Mouse (Mus musculus) gastrocnemius, postnatal 4 days (tissue): Measurements from ENCODE around the gene Ppp3ca. TPM values are rescaled to one million over a fixed set of nuclear protein-coding genes. Genes with fewer than 3 reads are reported as not detected.

Experiments used
- DNase-seq, 2 experiments: peaks; one replicate each; pipeline ENCODE4 v3.0.0; 2021 to 2022; ENCODE audit warnings: low spot score in 2 of 2, mixed read lengths in 2 of 2
- total RNA-seq, 2 experiments: library from RNA; stranded (reverse); gene quantifications; 2 replicates each; pipeline ENCODE4 v1.2.3; 2021

The Ppp3ca gene
- total RNA-seq, 2 experiments from 2014 or later, result 114 to 125 TPM

DNA sequence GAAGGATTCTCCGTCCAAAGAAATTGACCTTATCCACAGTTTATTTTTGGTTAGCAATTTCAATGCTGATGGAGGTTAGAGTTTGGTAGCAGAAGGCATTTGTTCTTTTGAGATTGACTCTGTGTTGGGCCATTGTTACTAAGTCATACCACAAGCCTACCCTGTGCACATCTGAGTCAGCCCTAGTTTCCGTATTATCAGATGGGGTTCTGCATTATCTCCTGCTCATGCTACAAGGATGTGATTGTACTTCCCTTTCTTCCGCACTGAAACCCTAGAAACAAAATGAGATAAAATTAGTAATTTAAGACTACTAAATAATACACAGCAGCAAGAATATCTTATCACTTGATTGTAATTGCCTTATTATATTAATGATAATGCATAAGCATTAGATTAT is 129.0 kb downstream of the Ppp3ca start:
- DNase-seq, result no peak

DNA sequence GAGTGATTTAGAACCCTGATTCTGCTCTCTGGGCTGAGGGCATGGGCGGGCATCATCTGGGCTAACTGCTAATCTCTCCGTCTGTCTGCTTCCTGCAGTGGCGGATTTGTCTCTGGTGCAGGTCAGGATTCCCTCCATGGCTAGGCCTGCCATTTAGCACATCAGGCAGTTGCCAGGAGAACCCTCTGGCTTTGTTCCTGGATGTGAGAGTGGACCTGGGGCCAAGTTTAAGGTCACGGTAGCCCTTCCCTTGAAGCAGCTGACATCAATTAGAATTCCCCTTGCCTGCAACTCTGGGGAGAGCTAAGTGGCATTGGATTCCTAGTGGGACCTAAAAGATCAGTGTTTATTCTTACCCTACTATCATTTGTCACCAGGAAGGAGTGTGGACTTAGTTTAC is 132.7 kb downstream of the Ppp3ca start:
- peak in 1 of 2 experiments; percentile 23 for DNase-seq

DNA sequence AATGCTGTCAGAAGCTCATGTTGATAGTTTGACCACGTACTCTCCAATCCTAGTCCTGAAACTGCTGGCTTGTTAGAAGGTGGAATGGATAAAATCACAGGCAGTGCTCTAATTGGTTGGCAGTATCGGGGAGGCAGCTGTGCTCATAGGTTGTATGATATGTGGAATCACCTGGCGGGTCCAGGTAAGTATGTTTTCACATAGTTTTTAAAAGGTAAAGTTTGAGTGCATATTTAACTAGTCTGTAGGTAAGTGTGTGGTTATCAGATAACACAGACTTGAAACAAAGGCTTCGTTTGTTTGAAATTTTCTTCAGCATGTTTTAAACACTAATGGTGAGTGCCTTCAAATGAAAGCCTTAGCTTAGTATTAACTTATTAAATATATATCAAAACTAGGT is 136.0 kb downstream of the Ppp3ca start:
- no peak for DNase-seq

DNA sequence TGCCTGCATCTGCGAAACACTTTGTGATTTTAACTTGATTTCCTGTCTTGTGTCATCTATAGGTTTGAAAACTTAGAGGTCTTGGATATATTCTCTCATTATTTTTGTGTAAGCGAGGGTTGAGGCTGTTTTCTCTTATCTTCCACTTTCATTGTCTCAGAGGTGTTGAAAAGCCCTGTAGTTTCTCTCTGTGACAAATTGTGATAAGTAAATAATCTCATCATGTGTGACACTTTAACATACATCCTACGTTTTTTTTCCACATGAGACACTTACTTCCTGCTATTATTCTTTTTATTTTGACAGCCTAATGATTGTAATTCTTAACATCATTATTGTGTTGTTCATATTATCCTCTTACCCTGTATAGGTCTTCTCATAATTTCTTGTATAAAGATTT is 140.3 kb downstream of the Ppp3ca start:
- DNase-seq, result no peak

DNA sequence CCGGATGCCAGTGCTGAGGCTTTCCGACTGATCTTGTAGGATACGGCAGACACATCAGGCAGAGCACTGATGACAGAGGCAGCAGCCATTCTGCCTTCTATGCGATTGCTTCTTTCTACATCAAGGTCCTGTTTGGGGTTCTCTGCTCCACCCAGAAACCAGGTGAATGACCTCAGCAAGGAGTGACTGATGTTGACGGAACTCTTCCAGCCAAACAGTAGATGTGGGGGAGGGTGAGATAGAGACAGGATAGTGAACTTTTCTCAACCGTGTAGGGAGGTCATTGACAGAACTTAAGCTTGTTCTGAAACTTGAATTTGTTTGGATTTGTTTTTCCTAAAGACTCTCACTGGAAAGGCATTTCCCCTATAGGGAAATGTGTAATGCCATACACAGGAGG is 142.2 kb downstream of the Ppp3ca start:
- no peak for DNase-seq

DNA sequence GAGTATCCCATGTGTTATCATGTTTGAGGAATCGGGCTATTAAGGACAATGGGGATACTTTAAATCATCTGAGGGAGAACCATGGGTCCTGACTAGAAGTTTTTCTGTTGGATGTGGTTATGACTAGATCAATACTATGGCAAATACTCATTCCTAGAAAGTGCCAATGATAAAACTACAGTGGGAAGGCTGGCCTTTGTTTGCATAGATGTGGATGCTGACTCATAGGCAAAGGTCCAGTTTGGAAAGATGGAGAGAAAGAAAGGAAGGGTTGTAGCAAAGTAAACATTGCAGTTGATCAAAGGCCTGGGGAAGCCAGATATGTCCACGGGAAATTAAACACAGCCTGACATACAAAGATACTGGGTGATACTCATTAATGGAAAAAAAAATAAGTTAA is 142.9 kb downstream of the Ppp3ca start:
- no peak for DNase-seq

DNA sequence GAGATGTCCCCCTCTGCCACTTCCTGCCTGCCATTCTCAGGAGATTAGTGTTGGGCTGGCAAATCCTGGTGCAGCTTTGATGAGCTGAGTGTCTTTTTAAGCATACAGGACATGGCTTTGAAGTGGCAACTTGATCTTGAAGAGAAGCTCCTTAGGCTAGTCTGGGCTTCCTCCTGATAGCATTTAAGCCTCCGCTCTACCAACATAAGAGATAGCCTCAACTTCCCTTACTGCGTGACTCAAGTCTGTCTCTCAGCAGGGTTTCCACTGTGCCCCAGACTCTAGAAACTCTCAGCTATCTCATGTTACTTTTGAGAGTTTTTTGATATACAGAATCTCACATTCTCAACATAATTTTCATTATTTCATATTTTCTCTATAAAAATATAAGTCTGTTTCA is 144.0 kb downstream of the Ppp3ca start:
- DNase-seq, result no peak

DNA sequence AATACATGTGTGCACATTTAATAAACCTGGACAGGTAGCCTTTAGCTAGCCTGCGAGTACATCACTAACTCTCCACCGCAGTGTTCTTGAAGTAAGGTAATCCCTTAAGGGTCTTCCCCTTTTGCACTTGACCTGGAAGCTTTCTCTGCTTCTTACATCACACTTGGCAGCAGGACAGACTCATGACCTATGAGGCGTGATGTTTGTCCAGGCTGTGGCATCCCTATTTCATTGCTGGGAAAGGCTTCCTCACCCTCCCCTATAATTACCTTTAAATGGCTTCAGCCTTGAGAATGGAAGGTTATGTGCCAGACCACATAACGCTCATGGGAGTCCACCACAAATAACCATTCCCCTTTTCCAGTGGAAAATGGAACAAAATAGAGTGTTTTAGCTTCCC is 145.0 kb downstream of the Ppp3ca start:
- DNase-seq, result no peak

DNA sequence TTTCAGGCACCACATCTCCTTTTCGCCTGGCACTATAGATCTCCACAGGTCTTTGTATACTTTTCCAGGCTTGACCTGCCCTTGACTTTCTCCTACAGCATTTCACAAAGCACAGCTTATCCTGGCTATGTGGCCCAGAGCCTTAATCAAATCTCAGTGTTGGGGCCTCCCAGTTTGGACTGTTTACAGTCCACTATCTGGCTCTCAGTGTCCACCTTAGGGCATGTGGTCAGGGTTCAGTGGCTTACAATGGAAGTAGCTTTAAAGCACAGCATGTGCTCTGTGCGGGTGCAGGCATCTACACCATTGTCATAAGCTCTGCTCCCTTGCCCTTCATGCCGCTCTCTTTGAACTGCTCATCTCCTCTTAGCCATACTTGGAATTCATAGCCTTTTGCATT is 146.4 kb downstream of the Ppp3ca start:
- DNase-seq, result no peak

DNA sequence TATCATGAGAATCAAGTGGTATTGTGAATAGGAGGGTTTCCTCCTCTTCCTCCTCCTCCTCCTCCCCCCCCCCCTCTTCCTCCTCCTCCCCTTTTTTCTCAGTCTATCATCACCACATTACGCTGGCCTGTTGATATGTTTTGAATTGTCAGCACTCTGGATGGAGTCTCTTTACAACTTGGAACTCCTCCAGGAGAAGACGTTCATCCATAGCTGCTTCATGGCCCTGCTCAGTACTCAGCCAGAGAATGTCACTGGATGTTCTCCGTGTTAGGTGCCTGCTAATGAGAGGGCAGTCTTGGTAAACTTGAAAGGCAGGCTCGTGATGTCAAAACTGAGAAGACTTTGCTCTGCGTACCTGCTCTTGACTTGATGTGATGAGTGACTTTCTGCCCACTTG is 149.1 kb downstream of the Ppp3ca start:
- no peak for DNase-seq

DNA sequence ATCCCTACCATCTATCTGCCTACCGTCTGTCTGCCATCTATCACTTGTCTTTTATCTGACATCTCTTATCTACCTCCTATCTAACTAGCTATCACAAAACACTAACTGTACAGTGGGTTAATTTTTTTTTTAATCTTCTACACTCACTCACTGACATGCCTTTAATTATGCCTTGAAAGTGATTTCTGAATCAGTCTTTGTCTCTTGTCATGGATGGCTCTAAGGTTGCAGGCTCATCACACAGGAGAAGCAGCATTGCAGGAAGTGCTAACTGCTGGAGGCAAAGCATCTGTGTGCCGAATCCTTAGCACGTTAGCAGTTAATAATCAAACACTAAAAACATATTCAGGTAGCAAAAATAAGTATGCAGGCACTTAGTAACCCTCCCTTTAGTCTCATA is 151.1 kb downstream of the Ppp3ca start:
- DNase-seq, result no peak

DNA sequence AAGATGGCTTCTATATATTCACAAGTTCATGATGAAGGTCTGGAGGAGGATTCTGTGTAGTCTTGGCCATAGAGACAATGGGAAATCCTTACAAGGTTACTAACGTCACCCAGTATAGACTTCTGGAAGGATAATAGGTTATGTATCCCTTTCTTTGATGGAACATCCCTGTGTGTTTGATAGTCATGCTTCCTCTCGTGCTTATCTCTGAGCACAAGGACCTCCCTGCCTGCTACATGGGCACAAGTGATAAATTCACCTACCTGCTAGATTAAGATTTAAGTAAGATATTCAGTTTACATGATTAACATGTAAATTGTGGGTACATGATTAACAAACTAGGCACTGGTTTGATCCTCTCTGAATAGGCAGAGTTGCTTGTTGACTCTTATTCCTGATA is 152.1 kb downstream of the Ppp3ca start:
- no peak for DNase-seq

DNA sequence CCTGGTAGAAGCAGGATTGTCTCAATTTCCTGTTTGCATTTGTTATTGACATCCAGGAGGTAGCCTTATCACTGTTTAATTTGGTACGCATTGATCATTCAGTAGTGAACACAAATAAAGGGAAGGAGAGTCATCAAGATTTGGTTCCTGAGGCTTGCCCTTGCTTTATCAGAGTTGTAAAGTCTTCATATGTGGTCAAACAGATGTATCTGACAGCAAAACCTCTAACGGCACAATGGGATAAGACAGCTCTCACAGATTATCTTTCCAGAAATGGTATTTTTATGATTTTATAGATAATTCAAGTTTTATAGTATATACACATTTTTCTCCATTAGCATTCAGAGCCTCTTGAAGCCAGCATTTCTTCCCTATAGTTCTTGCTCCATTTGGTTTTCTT is 152.5 kb downstream of the Ppp3ca start:
- DNase-seq, result no peak

DNA sequence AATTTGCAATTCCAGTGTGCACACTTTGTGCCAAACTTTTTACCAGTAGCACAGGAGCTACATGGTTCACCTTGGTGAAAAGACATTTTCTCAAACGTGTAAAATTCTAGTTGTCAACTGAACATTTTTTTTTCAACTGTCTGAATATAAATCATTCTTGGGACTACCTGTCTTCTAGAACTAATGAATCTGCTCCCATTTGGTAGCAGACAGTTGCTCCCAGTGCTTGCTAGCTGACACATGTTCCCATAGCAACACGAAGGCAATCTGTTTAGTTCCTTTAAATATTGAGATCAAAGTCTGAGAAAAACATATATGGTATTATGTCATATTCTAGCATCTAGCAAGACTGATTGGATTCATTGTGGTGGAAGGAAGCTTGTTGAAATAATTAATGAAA is 158.5 kb downstream of the Ppp3ca start:
- no peak for DNase-seq

DNA sequence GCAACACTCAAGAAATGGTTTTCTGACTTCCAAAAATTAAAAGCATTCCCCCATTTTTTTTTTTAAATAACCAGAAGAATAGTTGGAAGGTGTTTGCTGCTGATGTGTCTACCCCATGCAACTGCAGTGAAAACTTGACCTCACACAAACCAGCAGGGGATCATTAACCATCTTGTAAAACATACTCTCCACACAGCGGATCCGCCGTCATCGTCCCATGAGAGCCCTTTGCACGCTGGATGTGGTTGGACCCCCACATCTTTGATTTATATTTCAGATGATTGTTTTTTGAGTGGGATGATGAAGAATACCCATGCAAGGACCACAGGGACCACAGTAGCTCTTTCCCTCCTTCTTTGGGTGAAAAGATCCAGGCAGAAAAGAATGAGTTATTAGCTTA is 159.2 kb downstream of the Ppp3ca start:
- no peak for DNase-seq

DNA sequence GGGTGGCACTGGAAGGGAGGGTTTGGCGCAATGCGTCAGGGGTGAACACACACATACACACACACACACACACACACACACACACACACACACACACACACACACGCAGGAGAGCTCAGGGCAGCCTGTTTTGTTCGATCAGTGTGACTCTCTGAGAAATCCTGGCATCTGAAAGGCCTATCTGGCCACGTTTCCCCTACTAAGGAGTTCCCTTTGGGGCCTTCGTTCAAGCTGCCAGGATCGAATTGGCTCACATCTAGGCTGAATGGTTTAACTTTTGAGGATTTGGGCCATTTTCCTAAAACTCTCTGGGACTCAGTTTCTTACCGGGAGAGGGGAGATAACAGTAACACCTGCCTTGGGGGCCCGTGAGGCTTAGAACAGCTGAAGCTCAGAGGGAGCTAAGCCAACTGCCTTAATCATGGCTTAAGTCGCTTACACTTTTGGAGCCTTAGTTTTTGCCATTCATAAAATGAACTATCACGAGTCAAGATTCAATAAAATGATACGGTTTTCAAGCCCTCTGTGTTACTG is 160.8 kb downstream of the Ppp3ca start:
- DNase-seq, result peak in 1 of 2 experiments; percentile 39

DNA sequence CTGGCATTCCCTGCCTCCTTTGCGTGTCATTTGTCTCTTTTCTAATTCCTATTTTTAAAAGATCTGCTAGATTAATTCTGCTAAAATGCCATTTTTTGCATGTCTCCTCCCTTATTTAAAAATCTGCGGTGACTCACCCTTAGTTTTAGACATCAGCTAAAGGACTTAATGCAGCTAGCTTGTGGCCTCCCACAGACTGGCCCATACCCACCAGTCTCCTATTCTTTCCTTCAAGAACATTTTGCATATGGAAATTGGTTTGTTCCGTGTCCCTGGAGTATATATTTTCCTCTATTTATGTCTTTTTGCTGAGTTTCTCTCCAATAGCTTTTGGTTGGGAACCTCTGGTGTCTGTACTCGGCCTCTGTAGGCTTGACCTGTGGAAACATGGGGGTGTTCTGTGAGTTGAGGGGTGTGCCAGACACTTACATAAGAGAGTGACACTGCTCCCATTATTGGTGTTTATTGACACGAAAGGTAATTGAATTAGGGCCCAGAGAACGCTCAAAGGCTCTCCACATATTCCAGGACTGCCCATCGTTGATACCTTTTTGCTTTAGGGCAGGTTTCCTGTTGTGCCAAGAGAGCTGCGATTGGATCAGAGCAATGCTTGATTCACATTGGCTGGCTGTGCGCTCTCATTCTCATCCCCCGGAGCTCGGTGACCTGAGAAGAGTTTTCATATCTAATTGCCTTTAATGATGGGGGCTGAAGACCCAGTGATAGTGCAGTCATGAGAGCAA is 163.2 kb downstream of the Ppp3ca start:
- DNase-seq, result no peak

DNA sequence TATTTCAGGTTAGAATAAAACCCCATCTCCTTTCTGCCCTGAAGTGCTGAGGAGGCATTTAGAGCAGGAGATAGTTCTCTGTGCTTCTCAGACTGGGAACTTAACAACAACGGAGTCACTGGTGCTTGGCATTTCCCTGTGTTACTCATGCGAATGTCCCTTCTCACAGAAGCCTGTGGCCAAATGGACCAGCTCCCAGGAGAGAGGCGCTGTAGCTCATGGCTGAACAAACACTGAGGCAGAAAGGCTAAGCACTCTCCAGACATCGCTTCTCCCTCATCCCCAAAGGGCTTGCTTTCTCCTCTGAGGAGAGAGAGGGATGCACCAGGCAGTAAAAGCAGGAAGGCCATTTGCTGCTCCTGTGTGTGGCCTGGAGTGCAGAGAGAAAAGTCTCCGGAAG is 164.0 kb downstream of the Ppp3ca start:
- DNase-seq, result no peak

DNA sequence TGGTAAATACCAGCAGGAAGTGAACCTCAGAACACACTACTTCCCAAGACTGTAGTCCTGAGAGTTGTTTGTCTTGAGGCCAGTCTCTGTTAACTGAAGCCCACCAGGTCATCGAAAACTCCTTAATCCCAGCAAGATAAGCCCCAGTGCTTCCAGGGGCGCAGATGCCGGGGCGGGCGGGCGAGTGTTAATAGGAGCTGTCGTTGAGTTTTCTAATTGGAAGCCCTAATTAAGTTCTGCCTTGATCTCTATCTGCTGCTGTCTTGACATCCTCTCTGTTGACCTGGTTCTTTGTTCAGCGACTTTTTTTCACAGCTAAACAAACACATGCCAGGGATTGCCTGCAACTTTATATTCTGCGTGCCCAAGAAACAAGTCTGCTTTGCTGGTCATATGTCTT is 165.9 kb downstream of the Ppp3ca start:
- no peak for DNase-seq

DNA sequence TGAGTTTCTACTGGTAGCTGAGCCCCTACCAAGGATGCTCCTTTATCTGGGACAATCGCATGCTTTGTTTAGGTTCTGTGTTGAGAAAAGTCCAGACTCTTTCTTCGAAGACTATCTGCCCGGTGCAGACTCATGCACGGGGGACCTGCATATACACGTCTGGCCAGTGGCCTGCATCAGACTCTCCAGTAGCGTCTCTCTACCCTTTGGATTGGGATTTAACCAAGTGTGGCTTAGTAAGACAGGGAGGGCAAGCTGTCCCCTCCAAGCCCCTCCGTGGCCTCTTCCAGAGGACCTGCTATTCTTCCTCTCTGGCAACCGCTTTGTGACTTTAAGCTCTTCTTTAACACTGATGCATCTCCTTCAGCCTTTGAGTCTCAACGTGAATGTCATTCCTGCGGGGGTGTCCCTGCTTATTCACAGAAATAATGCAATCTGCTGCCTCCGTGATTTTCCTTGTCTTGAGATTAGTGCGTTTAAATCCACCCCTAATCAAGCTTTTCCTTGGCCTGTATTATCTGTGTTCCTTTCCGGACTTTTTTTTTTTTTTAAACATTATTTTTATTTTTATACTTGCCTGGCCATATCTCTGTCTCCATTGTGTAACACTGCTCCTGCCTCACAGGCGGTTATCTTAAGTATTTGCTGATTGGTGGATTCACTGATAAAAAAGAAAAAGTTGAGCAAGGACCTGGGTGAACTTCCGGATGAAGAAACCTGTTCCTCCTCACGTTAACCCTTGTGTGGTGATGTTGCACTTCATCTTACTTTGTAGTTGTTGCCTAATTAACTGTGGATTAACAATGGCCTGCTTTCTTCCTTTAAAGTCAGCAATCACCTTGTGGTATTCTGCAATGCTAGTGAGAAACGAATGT is 166.6 kb downstream of the Ppp3ca start:
- no peak for DNase-seq

DNA sequence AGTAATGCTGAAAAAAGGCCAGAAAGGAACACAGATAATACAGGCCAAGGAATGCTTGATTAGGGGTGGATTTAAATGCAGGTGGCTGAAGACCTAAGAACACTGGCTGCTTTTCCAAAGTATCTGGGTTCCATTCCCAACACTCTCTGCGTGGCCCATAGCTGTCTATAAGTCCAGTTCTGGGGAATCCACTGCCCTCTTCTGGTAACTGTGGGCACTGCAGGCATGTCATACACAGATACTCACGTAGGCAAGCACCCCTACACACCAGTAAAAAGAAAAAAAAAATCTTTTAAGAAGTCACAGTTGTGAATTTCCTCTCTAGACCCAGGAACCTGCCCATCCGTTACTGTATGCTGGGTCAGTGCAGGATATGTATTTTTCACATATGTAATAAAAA is 167.7 kb downstream of the Ppp3ca start:
- DNase-seq, result no peak

DNA sequence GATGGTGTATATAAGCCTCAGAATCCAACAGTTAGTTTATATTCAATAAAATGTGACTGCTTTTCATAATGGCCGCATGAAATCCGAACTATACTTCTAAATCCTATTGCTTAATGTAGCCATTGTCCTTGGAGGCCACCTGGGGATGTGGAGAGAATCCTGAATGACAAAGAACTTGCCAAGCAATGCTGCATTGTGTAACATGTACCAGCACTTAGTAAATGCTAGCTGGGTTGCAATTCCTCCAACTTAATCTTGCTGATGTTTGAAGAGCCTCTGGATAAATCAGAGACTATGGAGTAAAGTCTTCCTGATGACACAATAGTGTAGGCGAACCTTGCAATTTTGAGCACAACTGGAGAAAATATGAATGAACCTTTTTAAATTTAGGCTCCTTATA is 171.4 kb downstream of the Ppp3ca start:
- DNase-seq, result no peak
